Mouse (Mus musculus): ENCODE data around the gene Cela2a.

Gene Cela2a

GRCm38 (mm10) chr4:141826060-141826459 is at the start of gene Cela2a:
Gene Cela2a (minus strand): TSS chr4:141826160.
- no peak for DNase-seq

GRCm38 (mm10) chr4:141875481-141876108 is 49.6 kb upstream of the Cela2a start:
- DNase-seq, result no peak

- peak; percentile 79 to 82 for DNase-seq
Measured at GRCm38 (mm10) chr4:141874601-141875460, 48.9 kb upstream of the Cela2a start, which contains the start of gene Efhd2. Gene Efhd2 (minus strand): TSS chr4:141874920.

DNA sequence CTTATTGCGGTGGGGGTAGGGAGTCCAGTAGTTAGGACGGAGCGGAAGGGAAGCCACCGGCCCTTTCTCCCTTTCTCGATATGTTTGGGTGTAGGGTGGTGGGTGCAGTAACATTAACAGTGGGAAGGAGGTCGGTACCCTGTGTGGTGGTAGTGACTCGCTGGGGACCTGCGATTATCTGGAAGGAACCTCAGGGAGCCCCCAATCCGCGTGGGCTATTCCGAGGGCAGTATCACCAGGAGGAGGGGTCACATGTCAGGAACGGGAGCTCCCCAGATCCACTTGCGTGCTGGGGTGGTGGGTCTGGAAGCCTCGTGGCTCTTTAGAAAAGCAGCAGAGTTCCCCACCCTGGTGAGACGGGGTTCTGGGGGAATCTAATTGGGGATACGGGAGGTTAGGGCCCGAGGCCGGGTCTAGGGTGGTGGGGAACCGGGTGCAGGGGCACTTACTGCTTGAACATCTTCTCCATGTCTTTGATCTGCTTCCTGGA is 48.2 kb upstream of the Cela2a start:
- peak; percentile 27 to 30 for DNase-seq

- DNase-seq, result no peak
Measured at GRCm38 (mm10) chr4:141872977-141873376, 47.0 kb upstream of the Cela2a start.

- DNase-seq, result no peak
Measured at GRCm38 (mm10) chr4:141871909-141872308, 45.9 kb upstream of the Cela2a start.

DNA sequence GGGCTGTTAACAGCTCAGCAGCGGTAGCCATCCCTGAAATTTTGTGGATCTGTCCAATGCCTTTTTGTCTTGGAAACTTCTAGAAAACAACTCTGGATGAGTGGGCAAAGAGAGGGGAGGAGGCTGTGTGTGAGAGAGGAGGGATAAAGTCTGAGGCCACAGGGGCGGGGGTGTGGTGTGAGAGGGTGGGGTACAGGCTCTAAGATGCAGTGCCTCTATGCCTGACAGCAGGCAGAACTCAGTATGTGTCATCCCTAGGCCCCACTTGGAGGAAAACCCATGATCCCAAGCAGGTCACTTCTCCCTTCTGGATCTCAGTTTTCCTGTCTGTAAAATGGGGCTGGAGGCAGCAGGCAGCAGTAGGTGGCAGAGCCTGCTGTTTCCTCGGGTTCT is 45.4 kb upstream of the Cela2a start:
- DNase-seq, result no peak

- DNase-seq, result no peak
Measured at GRCm38 (mm10) chr4:141870666-141871332, 44.8 kb upstream of the Cela2a start.

GRCm38 (mm10) chr4:141869436-141870215 is 43.7 kb upstream of the Cela2a start:
- no peak for DNase-seq

- DNase-seq, result no peak
Measured at GRCm38 (mm10) chr4:141868051-141868450, 42.1 kb upstream of the Cela2a start.

DNA sequence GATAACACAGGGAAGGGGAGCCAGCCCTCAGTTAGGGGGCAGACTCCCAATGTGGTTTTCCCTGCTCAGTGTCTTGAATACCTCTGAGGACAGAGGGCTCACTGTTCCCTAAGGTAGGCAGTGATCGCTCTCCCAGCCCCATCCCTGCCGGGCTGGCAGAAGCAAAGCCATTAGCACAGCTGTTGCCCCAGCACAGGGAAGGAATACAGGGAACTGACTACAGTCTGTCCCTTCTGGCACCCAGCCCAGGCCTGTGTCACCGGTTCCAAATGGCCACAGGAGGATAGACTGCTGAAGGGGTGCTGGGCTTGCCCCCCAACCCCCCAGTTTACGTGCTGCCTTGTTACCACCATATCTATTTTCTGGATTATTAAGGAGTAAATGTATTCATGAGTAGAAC is 41.5 kb upstream of the Cela2a start:
- DNase-seq, result no peak

GRCm38 (mm10) chr4:141866933-141867490 is 41.1 kb upstream of the Cela2a start:
- no peak for DNase-seq

DNA sequence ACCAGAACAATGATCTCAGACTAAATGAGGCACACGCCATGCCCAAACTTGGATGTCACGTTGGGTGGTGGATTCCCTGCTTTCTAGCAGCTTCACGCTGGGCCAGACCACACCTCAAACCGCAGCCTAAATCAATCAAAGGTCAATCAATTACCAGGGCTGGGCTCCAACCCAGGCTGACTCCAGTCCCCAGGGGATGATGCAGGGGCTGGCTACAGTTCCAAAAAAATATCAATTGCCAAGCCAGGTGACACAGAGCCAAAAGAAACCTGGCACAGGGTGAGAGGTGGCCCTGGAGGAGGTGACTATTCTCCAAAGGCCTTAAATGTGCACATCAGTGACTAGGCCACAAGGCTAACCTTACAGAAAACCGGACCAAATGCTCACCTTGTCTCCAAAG is 39.6 kb upstream of the Cela2a start:
- DNase-seq, result no peak

- DNase-seq, result no peak
Measured at GRCm38 (mm10) chr4:141865006-141865405, 39.0 kb upstream of the Cela2a start.

- DNase-seq, result no peak
Measured at GRCm38 (mm10) chr4:141864506-141864905, 38.5 kb upstream of the Cela2a start.

- DNase-seq, result no peak
Measured at GRCm38 (mm10) chr4:141863726-141864280, 37.8 kb upstream of the Cela2a start.

DNA sequence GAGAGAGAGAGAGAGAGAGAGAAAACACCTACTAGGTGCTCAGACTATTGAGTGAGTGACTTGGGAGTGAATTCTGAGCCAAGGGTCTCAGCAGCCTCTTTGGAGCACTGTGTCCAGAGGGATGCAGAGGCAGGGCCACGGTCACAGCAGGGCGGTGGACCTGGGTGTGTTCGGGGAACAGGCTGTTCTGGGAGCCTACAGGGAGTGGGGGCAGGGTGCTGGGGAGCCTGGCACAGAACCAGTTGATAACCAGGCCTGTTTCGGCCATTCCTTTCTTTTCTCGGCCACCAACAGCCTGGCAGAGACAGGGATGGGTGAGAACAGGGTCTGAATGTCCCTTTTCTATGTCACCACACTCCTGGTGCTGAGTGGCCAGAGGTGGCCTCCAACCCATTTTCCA is 36.9 kb upstream of the Cela2a start:
- no peak for DNase-seq

GRCm38 (mm10) chr4:141861591-141862295 is 35.8 kb upstream of the Cela2a start:
- DNase-seq, result no peak

DNA sequence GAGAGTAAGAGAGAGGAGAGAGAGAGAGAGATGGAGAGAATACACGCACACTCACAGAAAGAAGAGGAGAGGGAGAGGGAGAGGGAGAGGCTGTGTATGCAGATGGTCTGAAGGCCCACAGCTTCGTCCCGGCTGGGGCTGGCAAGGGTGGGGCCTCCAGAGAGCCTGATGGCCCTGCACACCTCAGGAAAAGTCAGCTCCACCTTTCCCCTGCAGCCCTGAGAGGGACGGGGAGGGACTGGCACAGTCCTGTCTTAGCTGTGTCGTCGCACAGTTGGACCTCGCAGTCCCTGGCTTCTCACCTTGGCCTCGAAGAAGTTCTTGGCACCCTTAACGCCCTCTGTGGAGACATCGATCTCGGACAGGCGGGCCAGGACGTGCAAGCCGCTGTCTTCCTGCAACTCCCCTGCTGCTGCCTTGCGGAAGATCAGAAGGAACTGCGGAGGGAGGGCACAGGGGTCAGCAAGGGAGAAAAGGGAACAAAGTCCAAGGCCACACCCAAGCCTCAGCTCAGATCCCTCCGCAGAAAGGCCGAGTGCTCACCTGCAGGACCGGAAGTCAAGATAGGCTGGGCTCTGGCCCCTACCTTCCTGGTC is 34.4 kb upstream of the Cela2a start:
- no peak for DNase-seq

GRCm38 (mm10) chr4:141859351-141859750 is 33.4 kb upstream of the Cela2a start:
- DNase-seq, result no peak

DNA sequence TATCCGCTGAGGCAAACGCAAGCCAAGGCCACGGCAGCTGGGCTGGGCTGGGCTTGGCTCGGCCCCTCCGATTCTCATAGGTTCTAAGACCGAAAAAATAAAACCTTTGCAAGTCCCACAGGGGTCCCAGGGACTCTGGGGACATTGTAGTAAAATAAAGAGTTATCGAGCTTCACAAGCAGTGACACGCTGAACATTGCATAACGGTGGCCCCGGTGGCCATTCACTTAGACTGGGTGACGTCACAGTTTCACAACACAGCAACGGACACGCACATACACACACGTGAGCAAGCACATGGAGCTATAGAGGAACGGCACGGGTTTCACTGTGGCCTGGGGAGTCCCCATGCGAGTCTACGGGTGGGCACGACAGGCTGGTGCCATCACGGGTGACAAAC is 32.5 kb upstream of the Cela2a start:
- peak; percentile 21 to 32 for DNase-seq
